Mouse (Mus musculus) c-Kit-positive CD71-negative TER-119-negative erythroid progenitor cells, embryonic 14.5 days (primary cell): ENCODE results near the gene Crtc2.
A peak's percentile ranks its signal among the peaks of the same experiment; 100 is the strongest.
"Not testable (repeated sequence)": the region's sequence is repeated elsewhere in the genome, so short reads cannot be mapped to it uniquely, and the experiment has no call there.

Experiments
- DNase-seq: peaks from one replicate; pipeline ENCODE4 v3.0.0-alpha.2; 2013; ENCODE audit warnings: low read depth

The Crtc2 gene

GRCm38 (mm10) chr3:90266901-90267775 lies 13.2 kb downstream of the Crtc2 start:
- DNase-seq: no peak

- DNase-seq: no peak
Measured at GRCm38 (mm10) chr3:90268190-90268589, 14.2 kb downstream of the Crtc2 start.

GRCm38 (mm10) chr3:90268971-90269370 lies 15.0 kb downstream of the Crtc2 start:
- no peak for DNase-seq

- no peak for DNase-seq
Measured at GRCm38 (mm10) chr3:90270784-90271183, 16.8 kb downstream of the Crtc2 start.

- no peak for DNase-seq
Measured at GRCm38 (mm10) chr3:90272170-90272569, 18.2 kb downstream of the Crtc2 start.

GRCm38 (mm10) chr3:90273855-90274254 lies 19.9 kb downstream of the Crtc2 start:
- no peak for DNase-seq

GRCm38 (mm10) chr3:90275286-90275685 lies 21.3 kb downstream of the Crtc2 start:
- no peak for DNase-seq

- DNase-seq: no peak
Measured at GRCm38 (mm10) chr3:90276858-90277257, 22.9 kb downstream of the Crtc2 start.

GRCm38 (mm10) chr3:90277793-90278192 lies 23.8 kb downstream of the Crtc2 start:
- DNase-seq: no peak

- DNase-seq: no peak
Measured at GRCm38 (mm10) chr3:90278211-90278610, 24.2 kb downstream of the Crtc2 start.

- DNase-seq: no peak
Measured at GRCm38 (mm10) chr3:90279216-90279615, 25.3 kb downstream of the Crtc2 start.

- no peak for DNase-seq
Measured at GRCm38 (mm10) chr3:90279743-90280142, 25.8 kb downstream of the Crtc2 start.

- no peak for DNase-seq
Measured at GRCm38 (mm10) chr3:90280708-90281107, 26.7 kb downstream of the Crtc2 start.

- DNase-seq: no peak
Measured at GRCm38 (mm10) chr3:90284150-90284549, 30.2 kb downstream of the Crtc2 start.

GRCm38 (mm10) chr3:90289403-90289802 lies 35.4 kb downstream of the Crtc2 start:
- DNase-seq: not testable (repeated sequence)

GRCm38 (mm10) chr3:90290602-90291001 lies 36.6 kb downstream of the Crtc2 start:
- no peak for DNase-seq

- no peak for DNase-seq
Measured at GRCm38 (mm10) chr3:90291982-90292344, 38.0 kb downstream of the Crtc2 start.

GRCm38 (mm10) chr3:90292345-90293275 lies 38.6 kb downstream of the Crtc2 start, which contains the start of gene Gatad2b:
Gene Gatad2b, plus strand, starts transcription at chr3:90293178.
- DNase-seq: peak; percentile 99

GRCm38 (mm10) chr3:90293352-90294063 lies 39.5 kb downstream of the Crtc2 start:
- peak; percentile 36 for DNase-seq

GRCm38 (mm10) chr3:90294064-90294440 lies 40.1 kb downstream of the Crtc2 start:
- no peak for DNase-seq

- DNase-seq: no peak
Measured at GRCm38 (mm10) chr3:90294651-90295050, 40.7 kb downstream of the Crtc2 start.

GRCm38 (mm10) chr3:90305801-90306200 lies 51.8 kb downstream of the Crtc2 start:
- DNase-seq: no peak
